Mouse (Mus musculus) midbrain, embryonic 15.5 days (tissue): ENCODE data around the gene Cox8a. TPM values are rescaled to one million over a fixed set of nuclear protein-coding genes. Genes with fewer than 3 reads are reported as not detected.
A peak's percentile ranks its signal among the peaks of the same experiment; 100 is the strongest.

Experiments used
- ATAC-seq: fragments of 200-750 bp; cut with Nextera tagmentation; replicated peaks from 2 replicates; pipeline ENCODE4 v1.8.0; 2017; ENCODE audit warnings: moderate TSS enrichment
- H3K27ac ChIP-seq: fragments of 300-500 bp; sonication (generic); 2 replicates; pipeline ENCODE4 v1.5.1; 2015; ENCODE audit warnings: mild to moderate bottlenecking, inconsistent platforms
- H3K27me3 ChIP-seq: fragments of 300-500 bp; sonication (generic); replicated peaks from 2 replicates; pipeline ENCODE4 v1.6.1; 2015; ENCODE audit warnings: inconsistent platforms
- H3K36me3 ChIP-seq: fragments of 300-500 bp; sonication (generic); replicated peaks from 2 replicates; pipeline ENCODE4 v1.6.1; 2015; ENCODE audit warnings: inconsistent platforms
- H3K4me1 ChIP-seq: fragments of 300-500 bp; sonication (generic); 2 replicates; pipeline ENCODE4 v1.6.1; 2015; ENCODE audit warnings: inconsistent platforms
- H3K4me2 ChIP-seq: fragments of 300-500 bp; sonication (generic); 2 replicates; pipeline ENCODE4 v1.6.1; 2015; ENCODE audit warnings: inconsistent platforms, mild to moderate bottlenecking, moderate library complexity
- H3K4me3 ChIP-seq: fragments of 300-500 bp; sonication (generic); 2 replicates; pipeline ENCODE4 v1.5.1; 2015; ENCODE audit warnings: mild to moderate bottlenecking, inconsistent platforms
- H3K9ac ChIP-seq: fragments of 300-500 bp; sonication (generic); 2 replicates; pipeline ENCODE4 v1.6.1; 2015; ENCODE audit warnings: mild to moderate bottlenecking, inconsistent platforms
- H3K9me3 ChIP-seq: fragments of 300-500 bp; sonication (generic); 2 replicates; pipeline ENCODE4 v1.6.1; 2016; ENCODE audit warnings: inconsistent platforms
- WGBS: fragments of 180-500 bp; shearing (Covaris S2); methylation state at CpG from one replicate; pipeline ENCODE4 v1.1.7; 2015; ENCODE audit warnings: mixed read lengths; 5-methylcytosine and 5-hydroxymethylcytosine counted together
- polyA plus RNA-seq: library from polyadenylated mRNA; unstranded; fragments of >200 nt; fragmentation: Nextera tagmentation; extraction: Ambion mirVana; gene quantifications from 2 replicates; pipeline ENCODE4 v1.2.1, GENCODE M21; 2015

The Cox8a gene
- polyA plus RNA-seq, 1 experiment from 2014 or later = 837 TPM

DNA sequence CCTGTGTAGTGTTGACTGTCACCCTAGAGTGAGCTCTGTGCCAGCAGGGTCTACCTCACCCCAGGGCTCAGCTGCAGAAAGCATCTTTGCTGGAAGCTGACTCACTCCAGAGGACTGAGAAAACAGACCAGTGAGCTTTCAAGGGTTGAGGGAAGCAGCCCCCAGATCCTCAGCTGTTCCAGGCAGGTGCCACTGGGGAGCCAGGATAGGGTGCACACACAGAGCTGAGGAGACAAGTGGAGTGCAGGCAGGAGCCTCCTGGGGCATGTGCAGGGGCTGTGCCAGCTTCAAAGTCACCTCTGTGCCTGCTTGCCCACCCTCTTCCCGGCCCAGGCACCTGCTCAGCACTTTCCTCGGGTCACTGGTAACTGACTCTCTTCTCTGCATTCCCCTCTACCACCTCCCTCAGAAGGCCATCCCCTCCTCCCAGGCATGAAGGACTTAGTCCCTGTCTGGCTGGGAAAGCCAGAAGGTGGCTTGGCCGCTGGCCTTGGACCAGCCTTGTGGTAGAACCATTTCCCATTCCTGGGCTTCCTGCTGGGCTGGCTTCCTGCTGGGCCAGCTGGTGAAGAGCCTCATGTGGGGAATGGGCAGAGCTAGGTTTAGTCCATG lies 38.5 kb downstream of the Cox8a start:
- no peak overlapping the region for H3K9ac ChIP-seq
- peaks cover 37% of the 10 kb centered on the region for H3K4me1 ChIP-seq
- H3K27ac ChIP-seq = no peak overlapping the region
- H3K9me3 ChIP-seq = no peaks in the 10 kb centered on the region
- H3K27me3 ChIP-seq = 0 out of 2 replicates have a peak, but pooled peaks cover 16% of the 10 kb centered on the region
- no peak overlapping the region for H3K4me2 ChIP-seq
- no peak overlapping the region for H3K4me3 ChIP-seq
- WGBS = 63% methylated on average over 3 of the region's 3 CpGs
- H3K36me3 ChIP-seq = no peaks in the 10 kb centered on the region
- ATAC-seq = no peak

DNA sequence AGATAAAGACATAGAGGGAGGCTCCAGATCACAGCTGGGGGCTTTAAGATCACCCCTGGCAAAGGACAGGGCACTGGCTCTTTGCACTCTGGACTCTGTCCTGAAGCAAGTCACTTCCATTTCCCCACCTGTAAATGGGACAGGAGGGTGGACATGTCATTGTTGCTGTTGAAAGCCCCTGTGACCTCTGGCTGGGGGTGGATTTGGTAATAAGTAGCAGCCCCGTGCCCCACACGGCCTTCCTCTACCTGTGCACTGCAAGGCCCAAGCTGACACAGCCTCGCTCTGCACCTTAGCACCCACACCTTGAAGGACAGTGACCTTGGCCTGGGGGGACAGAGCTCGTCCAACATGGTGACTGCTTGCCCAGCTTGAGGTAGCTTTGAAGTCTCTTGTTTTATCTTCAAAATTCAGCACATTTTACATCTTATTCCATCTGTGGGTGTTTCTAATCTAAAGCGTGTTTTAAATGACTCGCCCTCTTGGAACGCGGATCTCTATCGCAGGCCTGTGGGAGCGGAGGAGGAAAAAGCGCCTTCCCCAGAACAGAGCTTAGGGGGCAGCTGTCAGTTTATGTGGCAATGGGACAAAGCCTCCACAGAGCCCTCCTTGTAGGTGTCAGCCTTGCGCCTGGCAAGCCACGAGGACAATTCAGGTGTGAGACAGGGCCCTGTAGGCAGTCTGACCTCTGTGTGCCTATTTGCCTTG lies 39.5 kb downstream of the Cox8a start:
- Histone ChIP-seq H3K9ac (no peak overlapping the region), H3K27ac (no peak overlapping the region), H3K27me3 (0 out of 2 replicates have a peak, but pooled peaks cover 12% of the 10 kb centered on the region), H3K36me3 (no peaks in the 10 kb centered on the region), H3K9me3 (no peaks in the 10 kb centered on the region), H3K4me3 (no peak overlapping the region), H3K4me2 (no peak overlapping the region), H3K4me1 (peaks cover 30% of the 10 kb centered on the region)
- ATAC-seq = no peak
- 57% methylated on average over 13 of the region's 13 CpGs for WGBS

DNA sequence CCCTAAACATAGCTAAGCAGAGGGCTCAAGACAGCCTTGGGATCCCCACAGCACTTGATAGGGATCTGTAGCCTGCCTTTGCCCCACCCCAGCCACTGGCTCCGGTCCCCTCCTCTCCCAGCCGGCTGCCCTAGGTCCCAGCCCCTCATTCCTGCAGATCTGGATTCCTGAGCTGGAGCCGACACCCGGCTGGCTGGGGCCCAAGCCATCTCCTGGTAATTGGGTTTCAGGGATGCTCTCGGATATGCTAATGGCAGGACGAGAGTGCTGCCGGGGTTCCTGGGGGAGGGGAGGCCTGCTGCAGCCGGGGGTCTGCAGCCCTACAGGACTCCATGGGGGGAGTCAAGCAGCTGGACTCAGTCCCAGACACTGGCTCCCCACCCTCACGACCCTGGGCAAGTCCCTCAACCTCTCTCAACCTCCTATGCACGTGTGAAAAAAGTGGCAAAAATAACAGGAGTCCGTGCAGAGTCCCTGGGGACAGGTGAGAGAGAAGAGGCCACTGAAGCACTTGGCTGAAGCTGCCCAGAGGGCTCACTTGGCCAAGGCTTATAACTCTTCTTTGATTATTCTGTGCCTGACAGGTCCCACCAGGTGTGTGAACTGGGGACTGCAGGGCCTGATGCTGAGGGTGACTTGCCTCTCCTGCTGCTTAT lies 41.2 kb downstream of the Cox8a start:
- Histone ChIP-seq H3K4me1 (peaks cover 31% of the 10 kb centered on the region), H3K4me3 (no peak overlapping the region), H3K27me3 (0 out of 2 replicates have a peak, but pooled peaks cover 8% of the 10 kb centered on the region), H3K4me2 (no peak overlapping the region), H3K36me3 (no peaks in the 10 kb centered on the region), H3K9ac (no peak overlapping the region; the same call in 1 of the 2 replicates), H3K9me3 (no peaks in the 10 kb centered on the region), H3K27ac (no peak overlapping the region)
- no peak for ATAC-seq
- 5% methylated on average over 11 of the region's 11 CpGs for WGBS

DNA sequence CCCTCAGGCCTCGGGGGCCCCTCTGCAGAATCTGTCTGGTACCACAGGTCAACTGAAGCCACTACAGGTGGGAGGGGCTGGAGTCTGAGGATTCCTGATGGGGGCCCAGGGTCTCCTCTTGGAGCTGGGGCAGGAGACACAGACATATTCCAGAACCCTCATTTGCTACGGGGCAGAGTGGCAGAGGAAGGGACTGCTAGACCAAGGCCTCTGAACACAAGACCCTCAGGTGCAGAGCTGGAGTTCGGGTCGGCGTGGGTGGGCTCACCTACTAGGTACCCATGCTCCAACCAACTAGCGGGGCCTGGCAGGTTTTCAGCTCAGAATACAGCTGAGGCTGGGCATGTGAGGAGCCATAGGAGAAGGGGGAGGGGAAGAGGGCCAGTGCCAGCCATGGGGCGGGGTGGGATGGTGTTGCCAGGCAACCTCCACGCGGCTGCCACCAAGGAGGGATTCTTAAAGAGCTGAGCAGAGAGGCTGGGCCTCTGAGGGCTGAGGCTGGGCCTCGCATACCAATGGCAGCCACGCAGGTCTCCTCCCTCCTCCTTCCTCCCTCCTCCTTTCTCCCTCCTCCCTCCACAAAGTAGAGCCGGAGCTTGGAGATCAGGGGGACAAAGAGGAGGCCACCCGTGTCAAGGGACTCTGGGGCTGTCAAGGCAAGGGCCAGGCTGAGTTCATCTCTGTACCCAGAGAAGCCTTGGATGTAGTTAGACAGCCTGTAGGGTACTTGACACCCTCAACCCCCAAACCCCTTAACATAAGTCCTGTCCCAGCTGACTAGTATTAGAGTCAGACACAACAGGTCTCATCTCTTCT lies 45.2 kb downstream of the Cox8a start:
- Histone ChIP-seq H3K36me3 (no peaks in the 10 kb centered on the region), H3K9ac (no peak overlapping the region), H3K9me3 (no peaks in the 10 kb centered on the region), H3K4me1 (peaks cover 25% of the 10 kb centered on the region), H3K4me3 (no peak overlapping the region), H3K27ac (peak overlapping the region; percentile 53), H3K27me3 (peaks cover 13% of the 10 kb centered on the region; the same call in 1 of the 2 replicates), H3K4me2 (peak overlapping the region; percentile 14; the same call in 1 of the 2 replicates)
- 10% methylated on average over 13 of the region's 13 CpGs for WGBS
- ATAC-seq = peak; percentile 91

DNA sequence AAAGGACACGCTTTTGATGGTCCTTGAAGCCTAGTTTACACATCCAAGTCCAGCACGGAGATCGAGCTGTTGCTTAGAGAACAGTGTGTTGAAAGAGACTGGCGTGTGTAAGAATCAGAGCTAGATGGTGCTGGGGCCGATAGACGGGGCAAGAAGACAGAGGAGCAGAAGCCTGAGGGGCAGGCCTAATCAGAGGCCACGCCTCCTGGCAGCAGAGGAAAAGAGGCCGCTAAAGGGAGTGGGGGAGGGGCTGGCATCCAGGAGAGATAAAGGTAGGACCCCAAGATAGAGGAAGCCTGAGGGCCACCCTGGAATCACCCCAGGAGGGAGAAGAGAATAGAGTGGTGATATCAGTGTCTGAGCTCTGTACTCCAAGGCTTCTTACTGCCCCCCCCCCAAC lies 46.0 kb downstream of the Cox8a start:
- no peaks in the 10 kb centered on the region for H3K36me3 ChIP-seq
- H3K4me3 ChIP-seq = no peak overlapping the region
- no peak overlapping the region for H3K4me2 ChIP-seq
- H3K27me3 ChIP-seq = peaks cover 13% of the 10 kb centered on the region; the same call in 1 of the 2 replicates
- peak; percentile 23; the same call in 1 of the 2 replicates for ATAC-seq
- H3K27ac ChIP-seq = peak overlapping the region; percentile 53
- WGBS = 7% methylated on average over 8 of the region's 8 CpGs
- H3K4me1 ChIP-seq = peaks cover 24% of the 10 kb centered on the region
- H3K9ac ChIP-seq = no peak overlapping the region
- no peaks in the 10 kb centered on the region for H3K9me3 ChIP-seq

DNA sequence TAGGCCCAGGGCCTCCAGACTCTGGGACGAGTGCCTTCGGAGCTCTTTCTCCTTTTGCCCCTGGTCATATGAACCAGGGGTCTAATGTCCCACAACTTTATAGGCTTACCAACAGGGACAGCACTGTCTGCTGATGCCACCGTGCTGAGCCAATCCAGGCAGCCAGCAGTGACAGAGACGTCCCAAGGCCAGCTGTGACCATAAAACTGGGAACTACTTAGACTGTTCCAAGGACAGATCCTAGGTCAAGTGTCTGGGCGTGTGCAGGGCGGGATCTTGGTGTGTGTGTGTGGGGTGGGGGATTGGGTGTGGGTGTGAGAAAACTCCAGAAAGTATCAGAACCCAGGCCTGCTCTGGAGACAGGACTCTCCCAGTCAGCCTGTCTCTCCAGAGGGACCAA lies 46.5 kb downstream of the Cox8a start:
- H3K4me2 ChIP-seq = no peak overlapping the region
- H3K36me3 ChIP-seq = no peaks in the 10 kb centered on the region
- H3K4me3 ChIP-seq = no peak overlapping the region
- H3K9me3 ChIP-seq = no peaks in the 10 kb centered on the region
- peaks cover 13% of the 10 kb centered on the region; the same call in 1 of the 2 replicates for H3K27me3 ChIP-seq
- H3K4me1 ChIP-seq = peaks cover 24% of the 10 kb centered on the region
- H3K27ac ChIP-seq = no peak overlapping the region
- 81% methylated on average over 6 of the region's 6 CpGs for WGBS
- no peak overlapping the region for H3K9ac ChIP-seq
- no peak for ATAC-seq

DNA sequence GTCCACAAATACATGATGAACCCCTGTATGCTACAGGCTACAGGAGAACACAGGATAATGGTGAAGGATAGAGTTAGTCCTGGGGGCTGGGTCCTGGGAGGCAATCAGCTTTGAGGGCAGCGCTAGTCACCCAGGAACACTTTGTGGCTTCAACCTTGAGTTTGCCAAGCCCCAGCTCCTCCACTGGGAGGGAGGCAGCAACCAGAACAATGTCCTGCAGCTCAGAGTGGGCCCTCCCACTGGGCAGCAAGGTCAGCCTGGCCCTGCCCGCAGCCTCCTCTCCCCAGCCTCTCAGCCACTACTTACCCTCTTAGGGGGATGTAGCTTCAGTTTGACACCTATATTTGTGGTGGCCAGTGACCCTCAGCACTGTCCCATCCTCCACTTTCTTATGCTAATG lies 49.0 kb downstream of the Cox8a start:
- ATAC-seq = no peak
- Histone ChIP-seq H3K27me3 (peaks cover 11% of the 10 kb centered on the region; the same call in 1 of the 2 replicates), H3K9ac (no peak overlapping the region), H3K27ac (no peak overlapping the region), H3K4me1 (peaks cover 40% of the 10 kb centered on the region), H3K36me3 (no peaks in the 10 kb centered on the region), H3K4me2 (no peak overlapping the region), H3K9me3 (no peaks in the 10 kb centered on the region), H3K4me3 (no peak overlapping the region)
- WGBS = 14% methylated on average over 2 of the region's 2 CpGs

DNA sequence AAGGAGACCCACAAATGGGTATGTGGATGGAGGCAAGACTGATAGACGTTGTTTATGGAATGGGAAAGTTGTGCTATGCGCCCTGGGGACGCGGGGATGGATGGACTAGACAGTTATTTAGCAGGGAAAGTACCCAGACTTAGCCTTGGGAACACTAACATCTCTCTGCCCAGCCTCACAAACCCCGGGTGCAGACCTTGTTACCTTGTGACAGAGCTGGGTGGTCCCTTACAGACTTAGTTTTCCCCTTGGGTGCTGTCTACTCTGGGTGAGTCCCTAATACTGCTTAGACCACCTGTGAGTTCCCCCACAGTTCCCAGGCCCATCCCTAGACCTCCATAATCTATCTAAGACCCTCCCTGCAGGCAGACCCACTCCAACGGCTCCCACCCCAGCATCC lies 50.6 kb downstream of the Cox8a start:
- H3K9me3 ChIP-seq = no peaks in the 10 kb centered on the region
- no peak overlapping the region for H3K9ac ChIP-seq
- peak overlapping the region; percentile 88; the same call in 1 of the 2 replicates for H3K4me3 ChIP-seq
- peaks cover 32% of the 10 kb centered on the region for H3K4me1 ChIP-seq
- no peak overlapping the region for H3K4me2 ChIP-seq
- WGBS = 13% methylated on average over 6 of the region's 6 CpGs
- H3K27me3 ChIP-seq = peaks cover 11% of the 10 kb centered on the region; the same call in 1 of the 2 replicates
- ATAC-seq = no peak
- H3K27ac ChIP-seq = no peak overlapping the region
- no peaks in the 10 kb centered on the region for H3K36me3 ChIP-seq

DNA sequence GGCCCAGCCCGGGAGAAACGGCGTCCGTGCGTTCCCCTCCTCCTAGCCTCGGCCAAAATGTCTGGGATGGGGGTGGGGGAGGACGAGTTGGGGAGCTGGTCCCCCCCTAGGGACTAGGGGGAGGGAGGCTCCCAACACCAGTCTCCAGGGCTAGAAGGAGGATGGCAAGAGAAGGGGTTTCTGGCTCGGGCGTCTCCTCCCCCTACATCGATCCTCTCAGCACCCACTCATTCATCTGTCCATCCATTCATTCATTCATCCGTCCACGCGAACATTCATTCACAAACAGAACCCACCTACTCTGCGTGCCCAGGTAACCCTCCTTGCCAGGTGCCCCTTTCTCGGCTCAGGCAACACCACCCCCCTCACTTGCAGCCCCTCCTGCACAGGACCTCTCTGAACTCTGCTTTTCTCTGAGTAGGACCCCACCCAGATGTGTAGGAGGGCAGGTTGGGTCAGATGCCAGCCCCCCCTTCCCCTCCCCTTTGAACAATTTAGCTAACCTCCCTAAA lies 51.2 kb downstream of the Cox8a start:
- H3K4me2 ChIP-seq = peak overlapping the region; percentile 89
- no peaks in the 10 kb centered on the region for H3K9me3 ChIP-seq
- H3K9ac ChIP-seq = peak overlapping the region; percentile 78
- peak; percentile 11 for ATAC-seq
- H3K27ac ChIP-seq = no peak overlapping the region
- WGBS = 3% methylated on average over 13 of the region's 15 CpGs
- peaks cover 14% of the 10 kb centered on the region; the same call in 1 of the 2 replicates for H3K27me3 ChIP-seq
- peaks cover 27% of the 10 kb centered on the region for H3K4me1 ChIP-seq
- H3K4me3 ChIP-seq = peak overlapping the region; percentile 88
- no peaks in the 10 kb centered on the region for H3K36me3 ChIP-seq

DNA sequence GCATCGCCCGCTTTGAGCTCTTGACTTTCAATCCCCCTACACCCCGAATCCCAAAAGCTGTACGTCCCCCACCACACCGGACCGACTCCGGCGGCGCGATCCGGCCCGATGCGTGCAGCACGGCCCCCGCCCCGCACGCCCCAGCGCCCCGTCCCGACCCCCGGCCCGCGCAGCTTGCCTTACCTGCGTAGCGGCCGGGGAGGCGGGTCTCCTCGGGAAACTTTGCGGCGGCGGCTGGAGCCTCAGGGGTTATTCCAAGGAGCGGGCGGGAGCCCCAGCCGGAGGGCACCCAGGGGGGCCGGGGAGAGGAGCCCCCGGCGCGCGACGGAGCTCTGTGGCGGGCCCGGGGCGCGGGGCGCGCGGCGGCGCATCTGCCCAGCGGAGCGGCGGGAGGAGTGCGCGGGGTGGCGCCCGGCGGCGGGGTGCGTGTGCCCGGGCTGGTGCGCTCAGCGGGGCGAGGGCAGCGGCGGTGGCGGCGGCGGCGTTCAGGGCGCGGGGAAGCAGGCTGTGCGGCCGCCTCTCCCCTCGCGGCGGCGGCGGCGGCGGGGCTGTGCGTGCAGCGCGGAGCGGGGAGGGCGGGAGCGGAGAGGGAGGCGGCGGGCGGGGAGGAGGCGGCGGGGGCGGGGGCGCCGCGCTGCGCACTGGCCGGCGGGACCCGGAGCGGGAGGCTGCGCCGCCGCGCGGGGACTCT lies 51.8 kb downstream of the Cox8a start:
- peak; percentile 28 for ATAC-seq
- H3K9me3 ChIP-seq = no peaks in the 10 kb centered on the region
- H3K4me1 ChIP-seq = peaks cover 29% of the 10 kb centered on the region
- WGBS = under 1% methylated on average over 75 of the region's 105 CpGs
- H3K27me3 ChIP-seq = peaks cover 14% of the 10 kb centered on the region; the same call in 1 of the 2 replicates
- peak overlapping the region; percentile 78 for H3K9ac ChIP-seq
- H3K4me3 ChIP-seq = peak overlapping the region; percentile 88
- H3K36me3 ChIP-seq = no peaks in the 10 kb centered on the region
- H3K4me2 ChIP-seq = peak overlapping the region; percentile 89
- peak overlapping the region; percentile 63 for H3K27ac ChIP-seq
